Mouse (Mus musculus) erythroblast, embryonic 14.5 days (primary cell): ENCODE measurements around the gene Dtd1.

ENCODE experiments used
- GATA1 ChIP-seq: IDR thresholded peaks from 2 replicates; pipeline ENCODE4 v1.6.1; 2012; ENCODE audit warnings: low read length, inconsistent platforms, mixed read lengths
- TAL1 ChIP-seq: IDR thresholded peaks from 3 replicates; pipeline ENCODE4 v1.6.1; 2012; ENCODE audit warnings: low read length, inconsistent platforms, mixed read lengths

DNA sequence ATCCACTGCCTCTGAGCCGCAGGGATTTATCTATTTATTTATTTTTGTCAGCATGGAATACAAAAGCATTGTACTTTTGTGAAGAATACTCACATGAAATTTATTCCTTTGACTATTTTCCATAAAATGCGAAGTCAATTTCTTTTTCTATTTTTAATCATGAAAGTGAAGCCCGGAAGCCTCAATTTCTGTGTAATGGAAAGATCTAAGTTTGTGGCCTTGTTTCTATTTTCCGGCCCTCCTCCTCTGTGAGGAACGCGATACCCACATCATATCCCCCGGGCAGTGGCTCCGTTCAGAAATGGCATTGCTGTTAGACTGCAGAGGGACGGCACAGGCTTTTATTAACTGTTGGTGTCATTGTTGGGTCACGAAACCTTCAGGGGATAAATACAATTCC is 46.7 kb downstream of the Dtd1 start:
- TF ChIP-seq GATA1 (no peak), TAL1 (no peak)
